Mouse (Mus musculus): ENCODE results near the gene Entpd1. TPM values are rescaled to one million over a fixed set of nuclear protein-coding genes. Genes with fewer than 3 reads are reported as not detected.
"Not testable (repeated sequence)": the region's sequence is repeated elsewhere in the genome, so short reads cannot be mapped to it uniquely, and the experiment has no call there.

The Entpd1 gene
- total RNA-seq (2015) (21.8 and 22.3 TPM in 2 replicates), total RNA-seq (2017) (44.0 and 51.9 TPM in 2 replicates)

DNA sequence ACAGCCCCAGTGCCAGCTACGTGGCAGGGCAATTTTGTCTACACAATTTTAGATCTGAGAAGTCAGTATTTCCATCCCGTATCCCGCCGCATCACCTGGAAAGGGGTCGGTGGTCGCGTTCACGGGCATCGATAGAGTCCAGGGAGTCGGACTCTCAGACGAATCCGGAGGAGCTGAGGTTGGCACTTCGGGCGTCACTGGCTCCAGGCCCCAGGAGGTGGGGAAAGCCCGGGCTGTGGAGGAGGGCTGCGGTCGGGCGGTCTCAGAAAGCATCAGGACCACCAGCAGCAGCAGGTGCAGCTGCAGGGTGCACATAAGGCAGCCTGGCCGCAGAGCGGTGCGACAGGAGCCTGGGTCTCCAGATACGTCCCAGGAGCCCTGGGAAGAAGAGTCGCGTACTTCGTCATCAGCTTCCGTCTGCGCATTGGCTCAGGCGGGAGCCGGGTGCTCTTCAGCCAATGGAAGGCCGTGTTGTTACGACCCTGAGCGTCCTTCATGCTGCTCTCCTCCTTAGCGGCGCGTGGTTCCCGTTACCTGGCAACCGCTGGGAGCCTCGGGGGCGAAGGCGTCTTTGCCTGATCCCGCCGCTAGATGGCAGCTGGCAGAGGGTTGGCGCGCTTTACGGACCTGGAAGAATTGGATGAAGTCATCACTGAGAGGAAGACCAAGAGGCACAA, at the start of gene Entpd1, which contains the start of gene Tctn3:
Gene Entpd1 (plus strand): TSS at position 537 of the 677 bp plus-strand sequence.
Gene Tctn3 (minus strand): TSS at position 404 of the 677 bp plus-strand sequence.
- peak; percentile 100 for ATAC-seq (ENCODE audit: poor library complexity, severe bottlenecking)

DNA sequence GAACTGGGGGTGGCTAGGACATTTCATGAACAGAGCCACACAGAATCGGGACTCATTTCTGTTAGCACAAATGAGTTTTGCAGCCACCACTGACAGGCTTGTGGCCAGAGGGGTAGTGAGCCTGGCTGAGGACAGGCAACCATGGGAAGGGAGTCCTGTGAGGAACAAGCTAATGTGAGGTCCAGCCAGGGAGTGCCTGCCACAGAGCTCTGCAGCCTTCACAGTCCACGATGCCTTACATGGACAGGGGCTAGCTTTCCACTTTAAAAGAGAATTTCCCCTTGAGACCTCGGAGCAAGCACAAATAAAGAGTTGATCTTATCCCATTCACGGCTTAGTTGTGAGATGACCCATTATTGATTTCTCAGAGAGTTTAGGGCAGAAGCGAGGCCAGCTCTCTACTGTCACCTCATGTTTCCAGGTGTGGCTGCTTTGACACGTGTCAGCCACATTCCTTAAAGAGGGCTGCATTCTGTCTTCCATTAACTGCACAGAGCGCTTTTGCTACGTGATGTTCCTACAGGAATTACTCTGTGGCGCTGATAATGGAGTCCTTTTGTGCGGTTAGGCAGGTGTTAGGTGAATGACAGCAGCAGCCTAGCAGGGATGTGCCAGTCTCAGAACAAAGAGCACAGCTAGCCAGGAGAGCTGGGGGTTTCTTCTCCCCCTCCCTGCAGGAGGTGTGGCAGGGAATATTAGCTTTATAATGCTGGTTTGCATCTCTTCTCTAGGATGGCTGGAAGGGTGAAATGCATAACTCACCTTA, 48.1 kb upstream of the Entpd1 start:
- ATAC-seq (ENCODE audit: poor library complexity, severe bottlenecking) = no peak

DNA sequence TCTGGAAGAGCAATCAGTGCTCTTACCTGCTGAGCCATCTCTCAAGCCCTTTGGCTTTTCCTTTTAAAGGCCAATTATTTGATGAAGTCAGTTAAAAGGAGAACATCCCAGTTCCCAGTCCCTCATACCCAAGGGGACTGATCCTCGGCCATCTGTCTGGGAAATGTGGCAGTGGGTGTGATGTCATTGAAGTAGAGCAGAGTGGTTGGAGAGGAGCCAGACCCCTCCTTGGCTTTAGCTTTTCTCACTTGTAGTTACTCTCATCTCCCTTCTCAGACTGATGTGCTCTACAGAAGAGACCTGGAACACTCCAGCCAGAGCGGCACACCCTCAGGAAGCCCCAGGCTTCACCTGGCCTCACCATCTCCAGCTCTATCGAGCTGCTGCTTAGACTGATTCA, 44.5 kb upstream of the Entpd1 start:
- ATAC-seq (ENCODE audit: poor library complexity, severe bottlenecking) = no peak

DNA sequence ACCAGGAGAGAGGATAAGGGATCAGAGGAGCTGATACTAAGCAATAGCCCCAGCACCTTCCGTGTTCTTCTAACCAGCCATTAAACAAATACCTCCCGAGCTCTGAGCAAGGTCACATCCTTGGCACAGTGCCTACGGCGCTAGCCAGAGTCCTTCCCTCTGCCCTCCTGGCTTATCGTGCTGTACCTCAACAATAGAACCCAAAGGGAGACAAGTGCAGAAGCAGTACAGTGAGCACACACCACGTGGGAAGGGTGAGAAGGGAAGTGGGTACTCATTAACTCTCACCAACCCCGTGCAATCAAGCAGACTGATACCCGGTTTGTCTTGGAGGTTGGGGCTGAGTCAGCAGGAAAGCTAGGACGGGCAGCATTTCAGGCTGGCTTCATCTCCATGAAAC, 41.4 kb upstream of the Entpd1 start:
- no peak for ATAC-seq (ENCODE audit: poor library complexity, severe bottlenecking)

DNA sequence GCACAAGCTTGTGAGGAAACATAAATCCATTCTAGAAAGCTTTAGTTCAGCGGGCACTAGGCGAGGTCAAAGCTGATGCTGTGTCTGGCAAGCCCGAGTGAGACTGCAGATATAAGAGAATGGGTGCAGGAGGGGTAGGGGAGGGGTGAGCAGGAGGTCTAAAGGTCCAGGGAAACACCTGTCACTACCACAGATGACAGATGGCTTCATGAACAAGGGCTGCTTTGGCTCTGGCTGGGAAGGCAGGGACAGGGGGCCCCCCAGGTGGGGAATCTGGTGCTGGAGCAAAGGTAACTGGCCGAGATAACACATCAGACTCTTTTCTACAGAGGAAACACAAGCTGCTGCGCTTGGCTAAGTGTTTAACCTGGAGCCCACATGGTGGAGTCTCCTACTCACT, 36.7 kb upstream of the Entpd1 start:
- ATAC-seq (ENCODE audit: poor library complexity, severe bottlenecking) = no peak

DNA sequence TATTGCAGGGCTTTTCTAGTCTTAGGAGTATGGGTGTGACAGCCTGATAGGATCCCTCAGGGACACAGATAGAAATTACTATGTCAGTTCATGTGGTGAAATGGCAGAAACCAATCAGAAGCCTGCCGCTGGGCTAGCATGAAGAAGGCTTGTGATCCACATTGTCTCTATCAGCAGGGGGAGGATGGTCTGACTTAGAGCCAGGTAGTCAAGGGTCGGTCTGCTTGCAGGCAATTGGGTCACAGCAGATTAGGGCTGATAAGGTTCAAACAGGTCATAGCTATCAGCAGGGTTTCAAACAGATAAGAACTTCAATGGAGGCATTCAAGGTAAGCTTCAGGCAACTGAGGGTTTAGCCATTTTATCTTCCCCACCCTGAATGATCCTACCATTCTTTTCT, 31.3 kb upstream of the Entpd1 start:
- no peak for ATAC-seq (ENCODE audit: poor library complexity, severe bottlenecking)

DNA sequence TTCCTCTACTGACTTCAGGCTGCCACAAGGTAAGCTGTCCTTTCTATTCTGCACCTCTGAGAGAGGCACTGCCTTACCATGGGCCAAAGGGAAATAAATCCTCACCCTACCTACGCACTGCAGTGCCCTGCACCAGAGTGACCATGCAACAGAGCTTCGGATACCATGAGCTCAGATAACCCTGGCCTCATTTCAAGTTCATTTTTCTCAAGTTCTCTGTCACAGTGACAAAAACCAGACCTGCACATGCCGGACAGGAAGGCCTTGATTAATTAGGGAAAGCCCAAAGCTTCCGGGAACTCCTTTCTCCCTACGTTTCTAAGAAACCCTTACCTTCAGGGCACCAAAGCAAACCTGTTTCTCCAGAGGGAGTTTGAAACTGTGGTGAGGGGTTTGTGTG, 30.5 kb upstream of the Entpd1 start:
- ATAC-seq (ENCODE audit: poor library complexity, severe bottlenecking) = no peak

DNA sequence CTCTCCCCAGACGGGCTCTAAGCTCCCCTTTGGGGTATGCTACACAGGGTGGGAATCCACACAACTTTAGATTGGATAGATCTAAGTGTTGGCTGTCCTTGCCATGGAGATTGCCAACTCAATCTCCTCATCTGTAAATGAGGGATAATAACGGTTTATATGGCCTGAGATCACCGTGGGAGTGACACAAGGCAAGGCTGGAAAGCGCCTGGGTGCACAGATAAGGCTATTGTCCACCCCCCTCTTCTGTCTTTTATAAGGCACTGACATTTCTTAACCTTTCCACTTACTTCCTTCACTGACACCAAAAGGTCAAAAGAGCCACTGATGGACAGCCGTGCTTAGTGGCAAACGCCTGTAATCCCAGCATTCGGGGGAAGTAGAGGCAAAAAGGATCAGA, 25.3 kb upstream of the Entpd1 start:
- no peak for ATAC-seq (ENCODE audit: poor library complexity, severe bottlenecking)

DNA sequence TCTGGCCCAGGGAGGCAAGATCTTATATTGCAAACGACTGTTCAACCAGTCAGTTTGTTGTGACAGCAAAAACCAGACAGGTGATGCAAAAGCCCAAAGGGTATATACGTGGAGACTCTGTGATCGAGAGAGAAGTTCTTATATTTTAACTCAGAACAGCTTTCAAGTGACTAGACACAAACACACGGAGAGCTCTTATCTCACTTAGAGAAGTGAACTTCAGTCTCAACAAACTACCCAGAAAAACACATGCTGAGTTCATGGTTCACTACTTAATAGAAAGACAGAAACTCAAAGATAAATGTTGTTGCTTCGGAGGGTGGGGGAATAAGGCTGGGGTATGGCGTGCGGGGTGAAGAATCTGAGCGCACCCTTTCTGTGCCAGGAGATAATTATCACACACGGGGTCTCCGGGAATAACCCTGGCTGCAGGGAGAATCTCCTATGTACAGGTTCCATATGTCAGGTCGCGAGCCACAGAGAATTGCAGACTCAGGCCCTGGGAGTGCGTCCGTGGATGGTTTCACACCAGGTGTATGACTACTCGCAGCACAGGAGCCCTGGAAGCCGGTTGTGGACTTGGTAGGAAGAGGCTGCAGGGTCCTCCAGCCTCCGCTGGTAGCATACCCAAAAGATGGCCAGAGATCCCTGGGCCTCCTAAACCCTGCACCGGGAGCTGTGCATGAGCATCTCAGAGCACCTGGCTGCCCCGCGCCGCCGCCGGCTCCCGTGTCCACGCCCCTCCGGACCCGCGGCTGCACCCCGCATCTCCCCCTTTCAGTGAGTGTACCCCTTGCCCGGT, 24.5 kb upstream of the Entpd1 start:
- no peak for ATAC-seq (ENCODE audit: poor library complexity, severe bottlenecking)

DNA sequence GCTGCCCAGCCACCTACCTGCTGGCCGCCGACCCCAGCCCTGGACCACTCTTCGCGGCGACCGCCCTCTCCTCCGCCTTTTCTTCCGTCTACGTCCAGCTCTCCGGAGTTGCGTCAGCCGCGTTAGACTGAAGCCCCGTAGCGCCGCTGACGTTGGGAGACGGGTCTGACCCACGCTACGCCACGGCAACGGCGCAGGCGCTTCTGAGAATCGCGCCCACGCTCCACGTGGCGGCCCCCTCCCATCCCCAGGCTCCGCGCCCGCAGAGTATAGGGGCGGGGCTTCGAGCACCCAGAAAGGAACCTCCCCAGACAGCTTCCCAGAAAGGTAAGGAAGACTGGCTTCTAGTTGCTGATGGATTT, 23.9 kb upstream of the Entpd1 start, which contains the start of gene Aldh18a1:
Gene Aldh18a1 (minus strand): TSS at position 171 of the 362 bp plus-strand sequence.
- peak; percentile 94 for ATAC-seq (ENCODE audit: poor library complexity, severe bottlenecking)

DNA sequence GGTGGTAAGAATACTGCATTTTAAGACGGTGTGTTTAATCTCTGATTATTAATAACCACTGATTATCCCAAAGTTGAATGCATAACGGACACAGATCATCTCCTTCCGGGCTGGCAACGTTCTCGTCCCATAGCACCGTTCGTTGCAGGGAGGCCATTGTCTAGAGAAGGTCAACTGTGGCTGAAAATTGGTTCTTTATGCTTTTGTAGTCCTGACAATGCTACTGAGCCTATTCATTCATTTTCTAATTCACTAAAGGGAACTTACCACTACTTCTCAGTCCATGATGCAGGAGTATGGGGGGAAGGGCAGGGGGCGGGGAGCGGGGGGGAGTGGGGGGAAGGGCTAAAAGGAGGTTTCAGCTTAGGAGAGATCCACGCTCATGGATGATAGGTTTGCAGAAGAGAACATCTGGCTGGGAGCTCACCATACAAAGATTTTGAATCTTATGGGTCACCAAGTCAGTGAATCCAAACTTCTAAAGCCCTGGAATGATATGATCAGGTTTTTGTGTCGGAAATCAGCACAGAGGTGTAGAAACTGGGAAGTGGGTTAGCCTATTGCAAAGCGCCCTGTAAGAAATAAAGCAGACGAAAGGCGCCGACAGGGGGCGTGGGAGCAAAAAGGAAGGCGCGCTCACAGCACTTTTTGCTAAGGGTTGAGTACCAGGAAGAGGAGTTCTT, 23.2 kb upstream of the Entpd1 start:
- ATAC-seq (ENCODE audit: poor library complexity, severe bottlenecking) = peak; percentile 82

DNA sequence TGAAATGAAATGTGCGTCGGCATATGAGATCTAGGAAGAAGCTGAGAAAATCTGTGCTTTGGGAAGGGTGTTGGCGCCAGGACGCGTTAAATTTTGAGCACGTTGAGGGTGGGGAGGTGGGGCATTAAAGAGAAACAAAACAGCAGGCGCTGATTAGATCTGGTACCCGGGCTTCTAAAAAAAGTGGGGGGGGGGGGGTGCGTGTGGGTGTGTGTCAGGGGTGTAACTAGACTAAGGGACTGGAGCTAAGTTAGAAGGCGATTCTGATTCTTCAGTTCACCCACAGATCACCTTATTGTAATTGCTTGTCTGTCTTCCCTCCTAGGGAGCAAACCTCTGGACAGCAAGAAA, 22.7 kb upstream of the Entpd1 start:
- peak; percentile 9 for ATAC-seq (ENCODE audit: poor library complexity, severe bottlenecking)

DNA sequence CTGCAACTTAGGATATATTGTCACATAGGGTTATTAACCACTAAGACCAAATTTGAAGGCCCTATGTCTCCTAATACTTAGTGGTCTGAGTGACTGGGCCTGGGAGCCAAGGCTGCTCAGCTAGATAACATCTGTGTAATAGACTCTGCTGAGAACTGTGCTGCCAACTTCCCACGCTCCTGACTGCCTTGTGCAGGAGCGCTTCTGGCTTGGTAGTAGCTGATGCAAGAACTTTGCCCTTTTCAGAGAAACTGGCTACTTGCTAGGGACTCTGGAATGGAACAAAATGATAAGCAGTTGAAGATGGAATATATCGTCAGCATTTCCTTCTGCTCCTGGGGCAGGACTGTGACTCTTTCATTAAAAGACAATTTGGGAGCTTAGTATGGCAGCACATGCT, 16.9 kb upstream of the Entpd1 start:
- no peak for ATAC-seq (ENCODE audit: poor library complexity, severe bottlenecking)

DNA sequence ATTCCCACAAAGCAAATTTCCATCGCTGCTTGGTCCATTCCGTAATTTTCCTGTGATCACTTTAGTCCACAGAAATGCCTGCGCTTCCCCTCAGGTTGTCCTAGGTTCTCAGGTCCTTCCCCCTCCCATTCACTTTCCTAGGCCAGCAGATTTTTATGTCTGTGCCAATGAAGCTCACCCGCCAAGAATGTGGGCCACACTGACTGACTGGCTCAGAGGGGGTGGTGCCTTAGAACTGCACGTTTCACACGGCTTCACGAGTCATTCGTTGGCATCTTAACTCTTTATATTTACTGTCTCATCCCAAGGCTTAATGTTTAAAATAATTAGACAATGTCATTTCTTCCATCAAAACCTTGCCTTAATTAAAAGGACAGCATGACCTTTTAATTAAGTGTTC, 16.3 kb upstream of the Entpd1 start:
- ATAC-seq (ENCODE audit: poor library complexity, severe bottlenecking) = no peak

DNA sequence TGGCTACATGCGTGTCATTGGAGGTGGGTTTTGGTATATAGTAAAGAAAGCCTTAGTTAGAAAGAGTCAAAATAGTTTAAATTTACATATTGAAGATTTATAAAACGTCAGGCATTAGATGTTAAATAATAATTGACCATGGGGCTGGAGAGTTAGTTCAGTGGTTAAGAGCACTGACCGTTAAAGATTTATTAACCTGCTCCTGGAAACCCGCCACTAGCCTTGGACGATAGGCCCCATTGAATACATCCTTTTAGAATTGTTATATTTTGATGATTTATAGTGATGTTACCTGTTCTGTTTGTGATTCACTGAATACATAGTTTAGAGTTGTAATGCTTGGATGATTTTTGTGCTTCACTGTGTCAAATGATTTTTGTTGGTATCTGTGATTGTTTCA, 11.3 kb upstream of the Entpd1 start:
- ATAC-seq (ENCODE audit: poor library complexity, severe bottlenecking) = not testable (repeated sequence)

DNA sequence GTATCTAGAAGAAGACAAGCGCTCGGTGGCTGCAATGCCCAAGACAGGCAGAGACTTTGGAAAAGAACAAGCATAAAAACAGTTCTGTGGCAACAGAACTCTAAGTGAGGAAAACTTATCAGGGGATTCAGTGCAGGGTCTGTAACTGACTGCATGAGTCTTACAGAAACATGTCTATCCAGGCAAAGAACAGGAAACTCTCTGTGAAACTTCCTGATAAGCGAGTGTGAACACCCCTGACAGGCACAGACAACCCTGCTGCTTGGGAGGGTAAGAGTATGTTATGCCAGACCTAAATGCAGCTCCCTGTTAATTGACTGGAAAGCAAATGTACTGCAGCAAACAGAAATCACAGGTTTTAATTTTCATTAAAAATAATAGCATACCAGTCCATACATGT, 10.3 kb upstream of the Entpd1 start:
- ATAC-seq (ENCODE audit: poor library complexity, severe bottlenecking) = no peak

DNA sequence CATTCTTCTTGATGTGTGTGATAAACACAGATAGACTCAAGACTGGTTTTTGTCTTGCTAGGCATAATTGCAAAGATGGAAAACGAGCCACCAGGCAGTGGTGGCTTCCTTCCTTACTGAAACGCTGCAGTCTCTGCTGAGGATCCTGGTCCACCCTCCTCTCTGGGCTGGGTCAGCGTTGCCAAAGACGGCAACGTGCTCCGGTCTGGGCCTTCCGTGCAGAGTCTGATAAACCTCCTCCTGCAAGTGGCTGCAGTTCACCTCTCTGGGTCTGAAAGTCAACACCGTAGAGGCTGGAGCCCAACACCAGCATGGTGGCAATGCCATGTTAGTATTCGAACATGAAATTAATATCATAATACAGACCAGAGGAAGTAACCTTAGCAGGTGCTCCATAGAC, 7.0 kb upstream of the Entpd1 start:
- no peak for ATAC-seq (ENCODE audit: poor library complexity, severe bottlenecking)

DNA sequence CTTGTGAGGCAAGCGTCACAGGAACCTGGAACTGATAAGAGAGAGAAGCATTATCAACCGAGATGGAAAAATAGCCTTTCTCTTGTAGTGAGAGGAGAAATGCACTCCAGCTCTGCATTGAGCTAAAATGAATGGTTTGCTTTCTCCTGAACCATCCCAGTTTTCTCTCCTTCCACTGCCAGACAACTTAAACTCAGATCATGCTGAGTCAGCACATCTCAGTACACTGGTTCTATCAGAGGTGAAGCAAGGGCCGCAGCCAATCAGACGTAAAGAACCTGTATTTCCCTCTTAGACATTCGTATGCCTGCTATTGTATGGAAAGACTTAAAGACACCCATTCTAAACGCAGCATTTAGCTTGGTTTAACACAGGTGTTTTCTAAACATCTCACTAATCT, 4.5 kb upstream of the Entpd1 start:
- no peak for ATAC-seq (ENCODE audit: poor library complexity, severe bottlenecking)

DNA sequence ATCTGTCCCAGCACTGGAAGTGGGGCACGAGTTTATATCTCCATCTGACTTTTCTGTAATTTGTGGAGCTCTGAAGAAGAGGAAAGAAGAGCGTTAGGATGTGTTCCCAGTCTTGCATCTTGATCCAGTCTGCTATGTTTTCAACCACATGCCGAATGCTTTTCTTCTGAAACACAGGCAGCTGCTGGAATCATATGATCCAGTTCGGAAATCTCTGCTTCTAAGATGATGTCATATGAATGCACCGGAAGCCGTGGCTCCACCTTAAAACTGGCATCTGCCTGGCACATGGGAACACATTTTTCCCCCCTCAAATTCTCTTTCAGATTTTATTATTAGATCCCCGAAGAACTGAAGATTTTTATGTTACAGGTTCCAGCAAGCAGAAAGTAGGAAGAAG, 2.6 kb downstream of the Entpd1 start:
- no peak for ATAC-seq (ENCODE audit: poor library complexity, severe bottlenecking)

DNA sequence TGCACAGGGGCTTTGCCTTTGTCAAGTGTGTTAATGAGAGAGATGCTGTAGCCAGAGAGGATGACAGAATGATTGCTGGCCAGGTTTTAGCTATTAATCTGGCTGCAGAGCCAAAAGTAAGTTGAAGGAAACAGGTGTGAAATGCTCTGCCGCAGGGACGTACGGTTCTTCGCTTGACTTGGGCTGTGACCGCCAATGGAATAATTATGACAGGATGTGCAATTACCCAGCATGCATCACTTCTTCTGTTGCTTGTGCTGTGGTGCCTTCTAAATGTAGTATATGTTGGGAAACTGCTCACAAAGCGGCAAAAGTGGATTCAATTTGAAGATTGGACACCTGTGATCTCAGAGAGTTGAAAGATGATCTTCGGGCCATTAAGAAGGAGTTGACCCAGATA, 3.9 kb downstream of the Entpd1 start:
- ATAC-seq (ENCODE audit: poor library complexity, severe bottlenecking) = no peak

DNA sequence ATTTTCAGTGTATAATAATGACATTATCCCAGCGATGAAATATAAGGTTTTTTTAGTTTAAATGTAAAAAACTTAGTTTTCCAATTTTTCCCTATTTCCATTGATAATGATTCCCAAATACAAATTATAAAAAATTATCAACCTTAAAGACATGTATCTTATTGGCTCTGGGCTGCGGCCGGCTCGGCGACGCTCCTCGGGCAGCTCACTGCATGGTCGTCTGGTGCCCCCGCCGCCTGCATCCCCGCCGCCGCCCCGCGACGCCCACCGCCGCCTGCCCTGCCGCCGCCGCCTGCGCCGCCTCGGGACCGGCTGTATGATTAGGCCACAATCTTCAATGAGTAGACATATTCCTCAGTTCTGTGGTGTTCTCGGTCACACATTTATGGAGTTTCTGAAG, 9.4 kb downstream of the Entpd1 start:
- peak; percentile 71 for ATAC-seq (ENCODE audit: poor library complexity, severe bottlenecking)

Measured in megakaryocyte, adult 5-6 weeks (primary cell).